Mouse (Mus musculus): ENCODE data around the gene 2810408A11Rik.
"Not testable (repeated sequence)": the region's sequence is repeated elsewhere in the genome, so short reads cannot be mapped to it uniquely, and the experiment has no call there.

Gene 2810408A11Rik

DNA sequence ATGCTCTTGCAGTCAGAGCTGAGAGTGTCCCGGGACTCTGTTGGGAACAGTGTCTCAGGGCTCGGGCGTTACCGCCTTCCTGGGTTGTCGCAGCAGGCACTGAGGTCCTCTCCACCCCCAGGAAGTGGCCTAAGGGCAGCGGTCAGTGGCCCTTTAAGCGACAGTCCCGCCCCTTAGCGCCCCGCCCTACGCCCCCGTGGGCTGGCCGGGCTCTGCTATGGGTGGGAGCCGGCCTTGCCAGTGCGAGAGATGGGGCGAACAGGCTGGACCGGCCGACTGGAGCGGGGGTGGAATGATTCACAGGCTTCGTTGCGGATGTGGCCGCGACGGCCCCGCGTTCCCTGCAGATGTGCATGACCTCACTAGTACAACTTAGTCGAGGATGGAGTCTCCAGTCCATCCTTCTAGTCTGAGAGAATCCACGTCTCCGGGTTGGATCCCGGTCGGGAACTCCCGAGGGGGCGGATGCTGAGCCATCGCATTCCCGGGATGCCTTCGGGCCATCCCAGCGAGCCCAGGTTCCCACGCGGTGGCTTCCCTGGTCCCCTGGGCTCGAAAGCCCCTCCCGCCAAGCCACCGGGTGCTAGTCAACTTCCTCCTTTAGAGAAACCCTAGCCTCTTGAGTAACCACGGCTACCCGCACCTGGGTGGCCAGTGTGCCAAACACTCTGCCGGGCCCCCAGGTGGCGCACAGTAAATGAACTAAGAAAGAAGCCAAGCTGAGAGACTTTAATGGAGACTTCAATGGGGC lies 19.8 kb downstream of the 2810408A11Rik start, which contains the start of gene Kctd11:
Gene Kctd11, minus strand, starts transcription at position 554 of the 751 bp plus-strand sequence.
- DNase-seq (ENCODE audit: low read depth, low spot score): no peak

DNA sequence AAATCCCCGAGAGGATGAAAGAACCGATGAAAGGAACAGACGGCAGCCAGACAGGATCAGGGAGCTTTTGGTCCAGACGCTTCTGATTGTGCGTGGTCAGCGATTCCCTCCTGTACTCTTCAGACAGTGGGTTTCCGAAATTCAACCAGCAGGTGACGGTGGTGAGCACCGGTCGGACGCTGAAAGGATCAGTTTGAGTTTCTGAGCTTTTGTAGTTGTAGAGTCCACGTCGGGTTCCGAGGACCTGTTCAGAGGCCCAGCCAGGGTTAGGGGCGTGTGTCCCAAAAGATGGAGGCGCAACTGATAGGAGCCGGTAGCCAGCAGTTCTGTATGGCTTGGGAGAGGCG lies 20.3 kb downstream of the 2810408A11Rik start:
- no peak for DNase-seq (ENCODE audit: low read depth, low spot score)

DNA sequence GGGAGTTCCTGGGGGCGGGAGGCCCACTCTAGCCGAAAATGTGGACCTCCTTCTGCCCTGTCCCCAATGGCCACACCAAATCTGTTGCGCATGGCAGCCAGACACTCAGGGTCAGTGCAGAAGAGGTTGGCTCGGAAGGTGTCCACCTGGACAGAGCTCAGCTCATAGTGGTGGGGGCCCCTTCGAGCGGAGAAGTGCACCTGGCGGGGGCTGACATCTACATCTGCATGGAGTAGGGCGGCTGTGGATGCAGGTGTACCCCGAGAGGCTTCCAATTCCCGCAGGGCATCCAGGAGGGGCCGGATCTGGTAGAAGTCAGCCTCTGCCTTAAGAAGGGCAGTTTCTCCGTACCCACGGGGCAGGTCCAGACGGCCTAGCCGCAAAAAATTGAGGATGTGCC lies 21.1 kb downstream of the 2810408A11Rik start:
- no peak for DNase-seq (ENCODE audit: low read depth, low spot score)

DNA sequence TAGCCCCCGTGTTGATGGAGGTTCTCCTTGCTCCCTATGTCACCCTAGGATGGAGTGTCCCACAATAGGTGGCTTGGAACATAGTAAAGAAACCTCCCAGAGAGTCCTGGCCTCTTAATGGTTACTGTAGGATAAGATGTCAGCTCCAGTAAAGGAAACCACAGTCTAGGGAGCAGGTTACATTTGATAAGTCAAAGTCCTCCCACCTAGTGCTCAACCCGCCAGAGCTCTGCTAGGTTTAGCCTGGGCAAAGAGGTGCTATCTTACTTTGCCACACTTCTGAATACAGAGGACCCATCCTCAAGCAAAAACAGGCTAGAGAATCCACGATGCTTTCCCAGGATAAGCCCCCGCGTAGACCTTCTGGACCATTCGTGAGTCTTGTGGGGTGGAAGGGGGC lies 21.8 kb downstream of the 2810408A11Rik start:
- DNase-seq (ENCODE audit: low read depth, low spot score): no peak

DNA sequence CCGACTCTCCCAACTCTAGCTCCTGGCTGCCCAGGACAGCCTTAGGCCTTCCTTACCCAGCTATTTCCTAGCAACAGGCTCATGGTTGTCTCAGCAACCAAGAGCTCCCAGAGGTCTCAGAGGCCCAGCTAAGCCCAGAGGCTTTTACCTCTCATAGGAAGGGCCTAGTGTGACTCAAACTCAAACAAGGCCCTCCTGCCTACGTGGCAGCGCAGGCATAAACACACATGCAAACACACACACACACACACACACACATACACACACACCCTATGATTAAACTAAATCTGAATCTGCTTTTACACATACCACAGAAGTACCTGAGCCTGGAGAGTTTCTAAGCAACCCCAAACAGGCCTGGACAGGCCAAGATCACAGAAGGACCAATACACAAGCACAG lies 22.4 kb downstream of the 2810408A11Rik start:
- DNase-seq (ENCODE audit: low read depth, low spot score): no peak

DNA sequence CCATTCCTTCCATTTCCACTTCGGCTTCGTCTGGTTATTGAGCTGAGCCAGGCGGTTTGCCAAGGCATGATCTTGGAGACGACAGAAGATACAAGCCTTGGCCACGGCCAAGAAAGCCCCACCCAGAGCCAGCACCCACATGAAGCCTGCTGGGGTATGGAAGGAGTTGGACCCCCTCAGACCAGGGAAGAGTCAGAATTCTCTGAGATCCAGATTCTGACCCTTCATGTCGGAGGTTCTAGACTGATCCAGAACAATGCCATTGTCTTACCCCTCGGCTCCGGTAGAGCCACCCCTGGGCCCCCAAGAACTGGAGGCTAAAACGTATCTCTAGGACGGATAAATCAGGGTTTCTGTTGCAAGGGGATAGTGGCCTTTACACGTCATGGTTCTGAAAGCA lies 22.9 kb downstream of the 2810408A11Rik start, which contains the start of gene Tmem95:
Gene Tmem95, minus strand, starts transcription at position 141 of the 400 bp plus-strand sequence.
- no peak for DNase-seq (ENCODE audit: low read depth, low spot score)

DNA sequence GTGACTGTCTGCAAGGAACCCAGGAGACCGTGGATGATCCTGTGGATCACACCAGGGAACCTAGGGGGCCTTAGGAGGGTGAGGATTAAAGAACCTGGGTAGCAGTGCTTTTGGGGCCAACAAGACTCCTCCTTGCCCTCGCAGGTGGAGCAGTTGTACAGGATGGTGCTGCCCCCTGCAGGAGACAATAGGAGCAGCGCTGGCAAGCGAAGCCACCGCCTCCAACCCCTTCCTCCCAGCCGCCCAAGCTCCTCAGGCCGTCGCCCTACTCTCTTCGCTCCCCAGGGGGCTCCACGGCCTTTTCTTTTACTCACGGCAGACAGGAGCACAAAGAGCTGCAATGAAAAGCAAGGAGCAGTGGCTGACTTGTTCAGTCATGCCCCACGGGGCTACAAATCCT lies 23.9 kb downstream of the 2810408A11Rik start:
- DNase-seq (ENCODE audit: low read depth, low spot score): no peak

DNA sequence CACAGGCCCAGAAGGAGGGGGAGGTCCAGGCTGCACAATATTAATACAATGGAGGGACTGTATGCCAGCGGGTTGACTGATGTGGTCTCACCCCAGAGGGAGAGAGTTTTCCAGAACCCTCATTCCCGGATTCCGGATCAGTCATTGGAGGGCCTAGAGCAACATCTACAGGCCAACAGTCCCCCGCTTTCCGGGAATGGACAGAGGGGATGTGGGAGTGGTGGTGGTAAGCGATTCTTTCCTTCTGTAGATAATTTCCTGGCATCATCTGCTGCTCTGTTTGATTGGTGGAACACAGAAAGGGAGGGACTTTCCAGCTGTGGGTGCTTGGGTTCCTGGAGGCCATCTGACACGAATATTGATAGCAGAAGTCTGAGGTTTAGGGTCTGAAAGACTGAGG lies 24.6 kb downstream of the 2810408A11Rik start:
- no peak for DNase-seq (ENCODE audit: low read depth, low spot score)

DNA sequence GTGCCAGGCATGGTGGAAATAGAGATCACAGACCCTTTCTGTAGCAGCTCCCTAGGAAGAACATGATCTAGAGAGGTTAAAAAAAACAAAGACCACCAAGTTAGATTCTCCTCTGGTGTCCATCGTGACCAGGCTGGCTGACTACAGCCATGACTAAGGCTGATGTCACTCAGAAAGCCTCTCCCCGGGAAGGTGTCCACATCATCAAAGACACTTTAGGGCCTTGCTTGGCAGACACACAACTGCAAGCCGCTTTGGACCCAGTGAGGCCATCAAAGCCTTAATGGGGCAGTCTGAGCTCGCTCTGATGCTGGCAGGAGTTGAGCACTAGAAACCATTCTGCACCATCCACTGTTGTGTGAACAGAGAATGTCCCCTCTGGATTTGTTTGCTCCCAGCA lies 28.3 kb downstream of the 2810408A11Rik start:
- DNase-seq (ENCODE audit: low read depth, low spot score): no peak

DNA sequence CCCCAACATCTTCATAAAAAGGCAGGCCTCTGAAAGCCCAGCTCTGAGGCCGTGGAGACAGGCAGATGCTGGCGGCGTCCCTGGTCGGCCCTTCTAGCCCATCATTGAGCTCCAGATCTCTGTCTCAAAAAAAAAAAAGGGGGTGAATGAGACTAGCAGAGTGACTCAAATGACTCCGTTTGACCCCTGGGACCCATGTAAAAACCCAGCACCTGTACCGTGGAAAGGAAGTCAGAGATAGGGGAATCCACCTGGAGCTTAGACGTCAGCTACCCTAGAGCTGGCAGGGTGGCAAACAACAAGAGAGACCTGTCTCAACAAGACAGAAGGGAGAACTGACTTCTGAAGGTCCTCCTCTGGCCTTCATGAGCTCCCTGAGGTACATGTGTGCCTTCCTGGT lies 29.0 kb downstream of the 2810408A11Rik start:
- DNase-seq (ENCODE audit: low read depth, low spot score): no peak

DNA sequence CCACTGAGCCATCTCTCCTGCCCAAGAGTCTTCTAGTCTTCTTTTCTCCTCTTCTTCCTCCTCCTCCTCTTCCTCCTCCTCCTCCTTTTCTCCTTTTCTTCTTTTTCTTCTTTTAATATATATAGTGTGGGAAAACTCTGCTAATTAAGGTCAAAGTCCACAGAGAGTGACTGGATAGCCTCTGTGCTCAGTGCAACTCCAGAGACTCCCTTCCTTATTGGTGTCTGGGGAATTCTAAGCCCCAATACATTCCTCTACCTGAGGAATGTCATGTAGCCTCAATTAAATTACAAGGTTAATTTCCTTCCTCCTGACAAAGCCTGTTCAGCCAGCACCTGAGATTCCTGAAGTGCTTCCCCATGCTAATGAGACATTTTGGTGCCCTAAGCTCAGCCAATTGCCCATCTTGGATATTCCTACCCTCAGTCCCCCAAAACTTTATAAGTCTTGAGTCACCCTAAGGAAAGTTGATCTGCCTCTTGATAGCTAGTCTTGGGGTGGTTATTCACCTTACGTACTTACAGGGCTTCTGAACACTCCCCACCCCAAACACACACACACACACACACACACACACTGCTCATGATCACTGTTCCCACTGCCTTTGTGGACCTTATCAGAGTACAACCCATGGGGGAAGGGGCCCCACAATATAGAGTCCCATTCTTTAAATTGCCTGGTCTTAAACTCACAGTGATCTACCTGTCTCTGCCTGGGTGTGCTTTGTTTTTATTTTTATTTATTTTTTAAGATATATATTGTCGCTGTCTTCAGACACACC lies 30.3 kb downstream of the 2810408A11Rik start:
- DNase-seq (ENCODE audit: low read depth, low spot score): no peak

DNA sequence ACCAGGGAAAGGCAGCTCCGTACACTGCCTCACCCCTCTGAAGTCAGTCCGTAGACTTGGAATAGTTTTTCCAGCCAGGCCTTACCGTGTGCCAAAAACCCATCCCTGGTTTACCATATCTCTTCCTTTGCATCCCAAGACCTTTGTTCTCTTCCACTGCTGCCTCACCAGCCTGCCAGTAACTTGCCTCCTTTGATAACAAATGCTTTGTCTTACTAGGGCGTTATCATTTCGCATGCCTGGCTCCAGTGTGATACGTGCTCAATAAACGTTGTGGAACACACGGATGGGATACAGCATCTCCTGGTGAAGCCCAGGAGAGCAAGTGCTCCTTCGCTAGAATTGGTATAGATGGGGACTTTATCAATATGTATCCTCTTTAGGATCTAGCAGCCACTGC lies 33.5 kb downstream of the 2810408A11Rik start:
- DNase-seq (ENCODE audit: low read depth, low spot score): no peak

DNA sequence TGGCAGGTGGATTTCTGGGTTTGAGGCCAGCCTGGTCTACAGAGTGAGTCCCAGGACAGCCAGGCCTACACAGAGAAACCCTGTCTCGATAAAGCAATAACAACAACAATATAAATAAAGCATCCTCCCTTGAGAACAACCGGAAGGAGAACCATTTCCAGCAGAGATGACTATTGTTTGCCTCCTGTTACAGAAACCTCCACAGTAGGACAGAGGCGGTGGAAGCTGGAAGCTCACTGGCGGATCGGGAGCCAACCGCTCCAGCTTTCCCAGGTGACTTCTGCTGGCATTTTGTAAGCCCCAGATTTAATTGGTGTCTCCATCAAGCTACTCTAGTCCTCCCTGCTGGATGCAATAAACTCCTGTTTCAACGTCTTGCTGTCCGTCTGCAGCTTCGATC lies 35.2 kb downstream of the 2810408A11Rik start:
- no peak for DNase-seq (ENCODE audit: low read depth, low spot score)

DNA sequence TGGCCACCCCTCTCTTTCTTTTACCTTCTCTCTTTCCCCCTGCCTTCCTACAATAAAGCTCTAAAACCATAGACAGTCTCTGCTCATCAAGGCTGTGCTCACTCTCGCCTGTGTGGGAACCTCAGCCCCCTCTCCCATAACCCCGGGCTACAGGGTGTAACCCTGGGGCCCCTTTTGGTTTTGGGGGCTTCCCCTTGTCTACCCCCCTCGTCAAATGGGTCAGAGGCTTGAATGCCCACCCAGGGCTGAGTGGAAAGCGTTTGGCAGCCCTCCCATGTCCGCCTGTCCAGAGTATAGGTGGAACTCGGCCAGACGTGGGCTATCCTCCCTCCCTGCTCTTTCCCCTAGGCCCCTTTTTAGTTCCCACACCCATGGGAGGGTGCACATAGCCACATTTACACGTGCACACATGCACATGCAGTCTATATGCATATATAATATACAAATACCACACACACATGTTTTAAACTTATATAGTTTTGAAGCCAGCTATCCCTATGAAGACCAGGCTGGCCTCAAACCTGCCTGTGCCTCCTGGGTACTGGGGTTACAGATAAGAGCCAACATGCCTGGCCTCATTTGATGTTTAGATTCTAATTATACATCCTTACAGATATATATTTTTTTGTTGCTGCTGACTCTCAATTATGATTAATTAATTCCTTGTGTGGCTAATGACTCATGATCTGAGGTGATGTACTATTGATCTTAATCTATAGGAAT lies 36.5 kb downstream of the 2810408A11Rik start:
- no peak for DNase-seq (ENCODE audit: low read depth, low spot score)

DNA sequence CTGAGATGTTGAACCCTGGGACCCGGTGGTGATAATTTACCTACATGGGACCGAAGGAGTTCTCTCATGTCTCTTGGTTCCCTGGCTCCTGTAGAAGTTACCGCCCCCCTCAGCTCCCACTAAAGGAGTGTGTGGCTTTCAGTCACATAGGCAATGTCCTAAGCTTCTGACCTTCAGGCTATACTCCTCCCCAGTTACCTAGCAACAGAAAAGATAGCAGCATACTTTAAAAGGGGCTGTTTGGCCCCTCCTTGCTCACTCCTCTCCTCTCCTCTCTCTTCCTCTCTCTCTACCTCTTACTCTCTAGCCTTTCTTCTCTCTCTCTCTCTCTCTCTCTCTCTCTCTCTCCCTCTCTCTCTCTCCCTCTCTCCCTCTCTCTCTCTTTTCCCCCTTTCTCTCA lies 37.1 kb downstream of the 2810408A11Rik start:
- DNase-seq (ENCODE audit: low read depth, low spot score): not testable (repeated sequence)

DNA sequence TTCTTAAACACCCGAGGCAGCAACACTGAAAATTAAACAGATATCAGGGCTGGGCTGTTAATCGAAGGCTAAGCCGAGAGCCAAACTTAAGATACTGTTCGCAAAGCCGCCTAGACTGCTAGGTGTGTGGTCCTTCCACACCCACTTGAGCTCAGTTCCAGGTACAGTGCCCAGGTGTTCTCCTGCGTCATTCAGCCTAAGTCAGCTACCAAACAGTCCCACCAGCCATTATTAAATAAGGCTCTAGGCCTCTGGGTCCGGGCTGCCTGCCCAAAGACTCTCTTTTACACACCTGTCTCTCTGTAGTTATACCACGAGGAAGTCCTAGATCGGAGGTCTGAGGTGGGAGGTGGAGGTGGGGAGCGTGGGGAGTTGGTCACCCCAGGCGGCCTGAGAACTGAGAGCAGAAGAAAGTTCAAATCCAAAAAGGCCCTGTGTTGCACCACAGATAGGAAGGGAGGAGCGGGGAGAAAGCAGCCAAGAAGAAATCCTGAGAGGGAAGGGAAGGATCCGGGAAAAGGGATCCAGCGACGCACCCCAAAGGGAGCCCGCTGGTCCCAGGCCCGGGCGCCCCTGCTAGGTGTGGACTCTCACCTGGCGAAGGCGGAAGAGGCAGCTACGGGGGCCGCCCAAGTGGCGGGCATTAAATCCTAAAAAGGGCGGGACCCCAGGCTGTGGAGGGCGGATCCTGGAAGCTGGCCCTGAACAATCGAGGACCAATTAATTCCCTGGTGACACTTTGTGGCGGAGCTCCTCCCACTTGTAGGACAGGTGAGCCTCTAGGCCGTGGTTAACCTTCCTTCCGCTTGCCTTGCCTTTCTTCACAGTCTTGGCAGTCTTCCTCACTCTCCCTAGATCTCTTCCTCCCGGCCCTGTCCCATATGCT lies 42.4 kb downstream of the 2810408A11Rik start, which contains the start of gene Tnk1:
Gene Tnk1, minus strand, starts transcription at position 618 of the 886 bp plus-strand sequence.
- no peak for DNase-seq (ENCODE audit: low read depth, low spot score)

DNA sequence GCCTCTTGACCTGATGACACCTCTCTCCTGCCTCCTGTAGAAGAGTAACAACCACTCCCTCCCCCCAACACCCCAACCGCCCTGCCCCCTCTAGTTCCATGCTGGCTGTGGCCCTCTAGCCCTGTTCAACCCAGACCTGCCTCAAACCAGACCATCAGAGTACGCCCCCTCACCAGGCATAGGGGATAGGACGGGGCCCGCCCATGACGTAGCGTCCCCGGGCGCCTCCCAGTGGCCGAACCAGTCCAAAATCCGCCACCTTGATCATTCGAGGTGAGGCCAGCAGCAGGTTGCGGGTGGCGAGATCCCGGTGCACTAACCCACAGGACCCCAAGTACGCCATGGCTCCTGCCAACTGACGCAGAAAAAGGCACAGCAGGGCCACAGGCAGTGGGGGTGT lies 45.4 kb downstream of the 2810408A11Rik start:
- DNase-seq (ENCODE audit: low read depth, low spot score): no peak

DNA sequence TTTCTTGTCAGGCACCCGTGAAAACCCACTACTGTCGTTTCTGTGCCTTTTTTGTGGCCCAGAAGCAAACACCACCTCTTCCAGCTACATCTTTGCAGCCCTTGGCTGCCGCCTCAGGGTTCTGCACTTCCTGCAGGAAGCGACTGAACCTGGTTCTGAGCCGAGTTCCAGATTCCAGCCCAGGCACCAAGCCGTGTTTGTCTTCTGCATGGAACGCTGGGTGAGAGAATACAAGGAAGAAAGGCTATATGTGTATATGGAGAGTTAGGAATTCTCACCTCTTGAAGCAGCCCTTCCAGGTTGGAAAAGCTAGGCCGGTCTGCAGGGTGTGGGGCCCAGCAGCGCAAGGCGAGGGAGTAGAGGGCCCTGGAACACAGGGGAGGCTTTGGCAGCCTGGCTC lies 46.1 kb downstream of the 2810408A11Rik start:
- no peak for DNase-seq (ENCODE audit: low read depth, low spot score)

DNA sequence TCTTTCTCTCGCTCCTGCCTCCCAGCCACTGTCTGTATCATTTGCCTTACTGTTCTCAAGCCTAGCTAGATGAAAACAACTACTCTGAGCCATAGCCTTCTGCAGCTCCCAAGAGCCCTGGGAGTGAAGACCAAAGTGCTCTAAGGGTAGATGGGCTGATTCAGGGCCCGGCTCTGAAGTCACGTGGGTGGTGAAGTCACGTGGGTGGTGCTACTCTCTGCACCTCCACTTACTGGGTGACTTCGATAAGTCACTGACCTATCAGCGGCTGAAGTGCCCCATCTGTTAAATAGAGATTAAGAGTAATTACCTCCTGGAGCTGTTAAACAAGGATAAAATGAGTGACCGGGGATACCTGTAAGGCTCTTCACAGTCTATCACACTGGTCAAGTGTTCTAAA lies 46.8 kb downstream of the 2810408A11Rik start:
- DNase-seq (ENCODE audit: low read depth, low spot score): no peak

DNA sequence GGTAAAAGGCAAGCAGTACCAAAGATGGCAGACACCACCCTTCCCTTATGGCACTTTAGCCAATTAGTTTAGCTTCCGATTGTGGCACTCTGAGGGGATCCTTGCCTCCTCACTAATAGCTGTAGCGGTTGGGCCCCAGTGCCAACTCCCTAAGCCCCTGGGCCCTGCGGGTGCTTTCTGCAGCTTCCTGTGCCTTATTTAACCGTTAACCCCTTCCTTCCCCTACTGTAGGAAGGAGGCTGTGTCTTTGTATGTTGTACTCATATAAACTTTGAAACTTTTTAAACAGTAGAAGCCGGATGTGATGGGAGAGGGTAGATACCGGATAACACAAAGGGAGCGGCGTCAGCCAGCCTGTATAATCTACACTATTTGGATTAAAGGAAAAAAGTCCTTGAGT lies 50.0 kb downstream of the 2810408A11Rik start:
- no peak for DNase-seq (ENCODE audit: low read depth, low spot score)

DNA sequence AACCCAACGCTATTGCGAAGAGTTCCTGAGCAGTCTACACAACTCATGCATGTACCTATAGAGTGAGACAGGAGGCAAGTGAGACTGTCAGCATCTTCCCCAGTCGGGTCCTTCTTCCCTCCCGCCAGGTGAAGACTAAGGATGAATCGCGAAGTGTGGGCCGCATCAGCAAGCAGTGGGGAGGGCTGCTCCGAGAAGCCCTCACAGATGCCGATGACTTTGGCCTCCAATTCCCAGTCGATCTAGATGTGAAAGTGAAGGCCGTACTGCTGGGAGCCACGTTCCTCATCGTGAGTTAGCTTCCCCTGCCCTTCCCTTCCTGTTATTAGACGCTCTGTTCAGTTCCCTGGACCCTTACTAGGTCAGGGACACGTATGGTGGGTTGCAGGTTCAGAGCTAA lies 50.9 kb downstream of the 2810408A11Rik start:
- DNase-seq (ENCODE audit: low read depth, low spot score): no peak

Measured in brain, embryonic 18.5 days (tissue).